Mouse (Mus musculus) gastrocnemius, adult 18-20 months (tissue): ENCODE measurements around the gene Fyb. TPM values are rescaled to one million over a fixed set of nuclear protein-coding genes. Genes with fewer than 3 reads are reported as not detected.
"Not testable (repeated sequence)": the region's sequence is repeated elsewhere in the genome, so short reads cannot be mapped to it uniquely, and the experiment has no call there.

Experiments used
- DNase-seq: peaks from one replicate; pipeline ENCODE4 v3.0.0; 2021; ENCODE audit warnings: low spot score
- total RNA-seq, 2 experiments: library from RNA; stranded (reverse); gene quantifications; 2 replicates each; pipeline ENCODE4 v1.2.3; 2021

The Fyb gene
- total RNA-seq, 2 experiments from 2014 or later: 0.48 to 1.3 TPM

GRCm38 (mm10) chr15:6562161-6562560 lies 39.5 kb downstream of the Fyb start:
- no peak for DNase-seq

DNA sequence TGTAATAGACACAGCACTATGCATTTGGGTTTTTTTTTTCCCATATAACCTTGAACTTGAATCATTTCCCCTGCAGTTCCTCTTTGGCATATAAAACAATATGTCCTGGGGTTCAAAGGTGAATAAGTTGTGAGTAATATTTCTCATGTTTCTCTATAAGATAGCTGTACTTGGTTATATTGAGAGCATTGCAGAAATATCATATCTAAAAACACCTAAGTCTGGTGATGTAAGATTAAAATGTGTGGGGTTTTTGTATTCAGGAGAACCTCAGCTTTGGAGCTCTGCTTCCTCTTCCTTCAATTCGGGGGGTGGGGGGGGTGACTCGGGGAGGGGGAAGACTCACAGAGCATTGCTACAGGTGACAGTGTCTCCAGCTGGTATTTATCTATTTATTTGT lies 40.0 kb downstream of the Fyb start:
- no peak for DNase-seq

- peak; percentile 32 for DNase-seq
These were observed 42.3 kb downstream of the Fyb start for GRCm38 (mm10) chr15:6564977-6565421.

- DNase-seq: no peak
These were observed 43.2 kb downstream of the Fyb start for GRCm38 (mm10) chr15:6565873-6566272.

GRCm38 (mm10) chr15:6567993-6568392 lies 45.3 kb downstream of the Fyb start:
- no peak for DNase-seq

GRCm38 (mm10) chr15:6568605-6569004 lies 46.0 kb downstream of the Fyb start:
- no peak for DNase-seq

DNA sequence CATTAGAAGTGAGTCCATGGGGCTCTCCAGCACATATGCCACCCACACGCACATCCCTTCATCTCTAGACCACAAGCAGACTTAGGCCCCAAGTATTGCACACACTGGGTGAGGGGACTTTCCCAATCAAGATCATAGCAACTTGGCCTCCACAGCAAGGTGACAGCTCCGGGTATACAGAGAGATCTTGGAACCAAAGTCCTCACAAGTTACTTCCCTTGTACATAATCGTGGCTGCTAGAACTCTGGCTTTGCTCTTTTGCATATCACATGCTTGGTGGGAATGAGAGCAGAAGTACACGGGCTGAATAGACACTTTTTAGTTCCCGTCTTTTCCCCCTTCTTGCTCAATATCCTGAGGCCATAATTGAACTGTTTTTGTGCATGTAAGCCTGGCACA lies 46.4 kb downstream of the Fyb start:
- DNase-seq: peak; percentile 5

- DNase-seq: no peak
These were observed 47.7 kb downstream of the Fyb start for GRCm38 (mm10) chr15:6570164-6570861.

- peak; percentile 67 for DNase-seq
These were observed 48.2 kb downstream of the Fyb start for GRCm38 (mm10) chr15:6570876-6571275.

DNA sequence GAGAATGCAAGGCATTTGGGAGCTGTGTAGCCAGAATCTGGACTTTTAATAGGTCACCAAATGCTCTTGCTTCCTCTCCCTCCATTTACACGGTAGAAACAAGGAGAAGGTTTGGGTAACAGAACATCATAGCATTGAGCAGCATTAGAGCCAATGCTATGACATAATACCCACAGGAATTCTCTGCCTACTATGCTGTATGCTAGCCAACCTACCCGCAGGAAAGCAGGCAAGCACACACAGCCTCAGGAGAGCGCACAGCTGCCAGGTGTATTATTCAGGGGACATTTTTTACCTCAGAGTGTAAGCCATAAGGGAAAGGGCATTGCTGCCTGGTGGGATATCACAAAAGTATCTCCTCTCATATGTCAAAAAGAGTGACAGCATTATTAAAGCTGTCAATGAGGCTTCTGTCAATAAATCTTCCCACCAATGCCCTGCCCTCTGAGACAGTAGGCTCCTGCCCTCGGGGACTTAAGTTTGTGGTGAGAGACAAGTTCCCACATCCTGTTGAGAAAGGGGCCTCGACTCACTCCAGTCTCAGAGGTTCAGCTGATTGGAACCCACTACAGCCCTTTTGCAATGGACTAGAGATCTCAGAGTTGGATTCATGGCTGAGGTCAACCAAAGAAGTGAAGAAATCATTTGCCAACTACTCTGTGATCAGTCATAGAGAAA lies 51.8 kb downstream of the Fyb start:
- no peak for DNase-seq

- DNase-seq: no peak
These were observed 55.3 kb downstream of the Fyb start for GRCm38 (mm10) chr15:6577971-6578370.

GRCm38 (mm10) chr15:6578654-6579053 lies 56.0 kb downstream of the Fyb start:
- DNase-seq: no peak

DNA sequence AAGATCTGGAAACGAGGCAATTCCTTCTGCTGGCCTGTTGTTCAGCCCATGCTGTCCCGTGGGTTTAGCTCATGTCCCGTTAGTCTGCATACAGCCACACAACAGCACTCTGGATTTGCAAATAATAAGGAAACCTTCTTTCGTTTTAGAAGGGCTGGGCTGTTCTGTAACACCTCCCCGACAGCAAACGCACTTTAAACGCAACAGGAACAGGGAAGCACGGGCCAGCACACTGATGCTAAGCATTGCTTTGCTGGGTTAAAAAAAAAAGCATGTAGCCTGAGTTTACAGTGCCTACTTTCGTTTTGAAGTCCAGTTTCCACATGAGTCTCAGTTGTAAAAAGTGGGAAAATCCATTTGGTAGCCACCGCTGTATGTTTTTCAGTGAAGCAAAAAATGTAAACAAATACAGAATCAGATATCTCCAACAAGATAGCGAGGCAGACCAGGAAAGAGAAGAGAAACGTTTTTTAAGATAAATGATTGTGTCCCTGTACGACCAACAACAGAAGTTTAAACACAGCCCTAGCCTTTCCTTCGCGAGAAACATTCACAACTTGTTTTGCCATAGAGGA lies 56.6 kb downstream of the Fyb start:
- no peak for DNase-seq

DNA sequence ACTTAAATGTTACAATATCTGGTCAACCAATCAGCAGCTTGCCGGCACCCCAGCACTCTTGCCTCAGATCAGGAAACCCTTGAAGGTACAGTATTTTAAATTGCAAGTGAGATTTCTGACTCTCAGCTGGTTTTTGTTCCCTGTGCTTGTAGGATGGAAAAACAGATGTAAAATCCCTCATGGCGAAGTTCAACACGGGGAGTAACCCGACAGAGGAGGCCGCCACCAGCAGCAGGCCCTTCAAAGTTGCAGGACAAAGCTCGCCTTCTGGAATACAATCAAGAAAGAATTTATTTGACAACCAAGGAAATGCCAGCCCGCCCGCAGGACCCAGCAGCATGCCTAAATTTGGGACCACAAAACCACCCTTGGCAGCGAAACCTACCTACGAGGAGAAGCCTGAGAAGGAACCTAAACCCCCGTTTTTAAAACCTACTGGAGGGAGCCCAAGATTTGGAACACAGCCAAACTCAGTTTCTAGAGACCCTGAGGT lies 57.2 kb downstream of the Fyb start:
- DNase-seq: no peak

- DNase-seq: no peak
These were observed 62.0 kb downstream of the Fyb start for GRCm38 (mm10) chr15:6584645-6585044.

- not testable (repeated sequence) for DNase-seq
These were observed 63.7 kb downstream of the Fyb start for GRCm38 (mm10) chr15:6586351-6586750.

GRCm38 (mm10) chr15:6587526-6587925 lies 64.9 kb downstream of the Fyb start:
- no peak for DNase-seq

- no peak for DNase-seq
These were observed 65.5 kb downstream of the Fyb start for GRCm38 (mm10) chr15:6588192-6588591.

GRCm38 (mm10) chr15:6590846-6591451 lies 68.3 kb downstream of the Fyb start:
- no peak for DNase-seq

GRCm38 (mm10) chr15:6591527-6591926 lies 68.9 kb downstream of the Fyb start:
- no peak for DNase-seq

- no peak for DNase-seq
These were observed 70.1 kb downstream of the Fyb start for GRCm38 (mm10) chr15:6592561-6593253.

GRCm38 (mm10) chr15:6593254-6593623 lies 70.6 kb downstream of the Fyb start:
- no peak for DNase-seq
